Comparison of ENCODE assay signal across 8 mouse cellular contexts in the genomic region with DNA sequence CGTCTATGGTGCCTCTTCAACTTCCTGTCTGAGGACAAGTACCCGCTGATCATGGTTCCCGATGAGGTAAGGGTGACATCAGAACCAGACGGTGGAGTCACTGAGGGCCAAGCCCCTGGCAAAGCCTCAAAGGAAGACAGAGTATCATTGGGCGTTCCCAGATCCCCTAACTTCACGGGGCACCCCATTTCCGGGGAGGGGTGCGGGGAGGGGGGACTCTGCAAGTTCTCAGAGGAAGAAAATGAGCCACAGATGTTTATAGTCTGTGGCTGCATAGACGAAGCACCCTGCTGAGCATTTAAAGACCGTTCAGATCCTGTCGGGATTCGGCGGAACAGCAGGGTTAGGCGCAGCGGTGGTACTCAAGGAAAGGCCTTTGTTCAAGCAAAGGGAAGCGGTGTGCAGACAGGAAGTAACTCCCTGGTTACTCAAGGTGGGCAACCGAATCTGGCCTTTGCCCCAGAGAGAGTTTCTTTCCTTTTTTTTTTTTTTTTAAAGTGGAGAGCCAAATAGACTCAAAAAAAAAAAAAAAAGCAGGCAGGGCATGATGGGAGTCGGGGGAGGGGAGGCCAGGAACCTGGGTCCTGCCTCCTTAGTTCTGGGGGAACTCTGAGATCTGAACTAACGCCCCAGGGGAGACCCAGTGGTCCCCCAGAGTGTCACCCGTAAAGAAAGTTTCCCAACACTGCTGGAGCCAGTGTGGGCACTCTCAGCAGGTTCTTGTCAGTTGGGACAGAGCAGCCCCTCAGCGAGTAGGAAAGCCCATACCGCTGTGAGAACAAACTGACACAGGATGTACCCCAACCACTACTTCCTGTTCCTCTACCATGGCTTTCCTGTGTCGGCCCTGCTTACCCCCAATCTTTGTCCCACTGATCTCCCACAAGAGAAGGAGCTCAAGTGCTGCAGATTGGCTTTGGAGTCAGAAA. TPM values are rescaled to one million over a fixed set of nuclear protein-coding genes. Genes with fewer than 3 reads are reported as not detected.
DNase-seq lines count a peak whose midpoint lies in the region; ATAC-seq and TF ChIP-seq lines count a peak whose summit lies in the region.

No protein-coding gene starts in this region.

- peak overlapping the region; percentile 45 for H3K27ac ChIP-seq in kidney, embryonic 15.5 days
- no peak overlapping the region for H3K27ac ChIP-seq in intestine, postnatal 0 days (ENCODE audit: low read depth, low read length)
- H3K27ac ChIP-seq in midbrain, embryonic 14.5 days (replicated peaks; ENCODE audit: low read depth, low read length), result no peak overlapping the region

- 0 out of 2 replicates have a peak, but pooled peaks cover 3% of the 10 kb centered on the region for H3K27me3 ChIP-seq in kidney, embryonic 15.5 days
- H3K27me3 ChIP-seq in intestine, postnatal 0 days (replicated peaks; ENCODE audit: control insufficient read depth, insufficient read depth, low read length), result 0 out of 2 replicates have a peak, but pooled peaks cover 5% of the 10 kb centered on the region
- no peaks in the 10 kb centered on the region for H3K27me3 ChIP-seq in midbrain, embryonic 14.5 days (ENCODE audit: control insufficient read depth, insufficient read depth, low read length)

- WGBS in kidney, embryonic 15.5 days, result 31% methylated on average over 23 of the region's 23 CpGs
- WGBS in intestine, postnatal 0 days, result 34% methylated on average over 23 of the region's 23 CpGs
- WGBS in midbrain, embryonic 14.5 days, result 28% methylated on average over 23 of the region's 23 CpGs

- H3K9me3 ChIP-seq in kidney, embryonic 15.5 days (replicated peaks), result no peaks in the 10 kb centered on the region
- H3K9me3 ChIP-seq in intestine, postnatal 0 days (ENCODE audit: control insufficient read depth), result no peaks in the 10 kb centered on the region
- H3K9me3 ChIP-seq in midbrain, embryonic 14.5 days (ENCODE audit: control insufficient read depth, low read length), result no peaks in the 10 kb centered on the region

- peaks cover 16% of the 10 kb centered on the region for H3K4me1 ChIP-seq in kidney, embryonic 15.5 days
- H3K4me1 ChIP-seq in intestine, postnatal 0 days (replicated peaks; ENCODE audit: control insufficient read depth, insufficient read depth, low read length), result no peaks in the 10 kb centered on the region
- H3K4me1 ChIP-seq in midbrain, embryonic 14.5 days (ENCODE audit: control insufficient read depth, insufficient read depth, low read length), result no peaks in the 10 kb centered on the region

- H3K4me2 ChIP-seq in kidney, embryonic 15.5 days, result peak overlapping the region; percentile 14
- H3K4me2 ChIP-seq in intestine, postnatal 0 days (replicated peaks; ENCODE audit: low read depth), result peak overlapping the region; percentile 17; the same call in 1 of the 2 replicates
- H3K4me2 ChIP-seq in midbrain, embryonic 14.5 days (ENCODE audit: low read length), result 0 out of 2 replicates have a peak overlapping the region, but pooled peaks have one; percentile 4

- DNase-seq in kidney, adult 9 months, result no peak
- peak; percentile 76 for DNase-seq in c-Kit-positive CD71-negative TER-119-negative erythroid progenitor cells, embryonic 14.5 days (ENCODE audit: low read depth)
- peak; percentile 13 for DNase-seq in midbrain, embryonic 14.5 days
- DNase-seq in thymus, postnatal 25 days, result peak; percentile 86
- DNase-seq in c-Kit-positive CD71-positive TER-119-positive erythroid progenitor cells, embryonic 14.5 days (ENCODE audit: low spot score), result no peak
- DNase-seq in kidney, adult 18-20 months, result no peak

- H3K4me3 ChIP-seq in kidney, embryonic 15.5 days (replicated peaks), result no peak overlapping the region
- H3K4me3 ChIP-seq in intestine, postnatal 0 days (ENCODE audit: low read depth, low read length), result no peak overlapping the region
- H3K4me3 ChIP-seq in midbrain, embryonic 14.5 days (replicated peaks; ENCODE audit: low read depth, low read length), result no peak overlapping the region

- TF ChIP-seq CTCF in intestine, postnatal 0 days (IDR thresholded peaks at IDR 0.05; ENCODE audit: low read depth), result no peak

- H3K36me3 ChIP-seq in kidney, embryonic 15.5 days, result no peaks in the 10 kb centered on the region
- H3K36me3 ChIP-seq in intestine, postnatal 0 days (ENCODE audit: control insufficient read depth, insufficient read depth), result no peaks in the 10 kb centered on the region
- no peaks in the 10 kb centered on the region for H3K36me3 ChIP-seq in midbrain, embryonic 14.5 days (ENCODE audit: control insufficient read depth, insufficient read depth, low read length)

- no peak overlapping the region for H3K9ac ChIP-seq in kidney, embryonic 15.5 days
- H3K9ac ChIP-seq in intestine, postnatal 0 days (ENCODE audit: low read depth, low read length), result no peak overlapping the region
- H3K9ac ChIP-seq in midbrain, embryonic 14.5 days (replicated peaks; ENCODE audit: low read length), result no peak overlapping the region

- no peak for ATAC-seq in kidney, embryonic 15.5 days (replicated peaks; ENCODE audit: low FRiP score)
- ATAC-seq in intestine, postnatal 0 days, result 0 out of 2 replicates have a peak, but pooled peaks have one; percentile 6
- no peak for ATAC-seq in midbrain, embryonic 14.5 days (ENCODE audit: low FRiP score, low TSS enrichment)

RNA-seq across cellular contexts. Expression of a gene that starts 10.4 kb away (rescaled TPM):
- polyA plus RNA-seq in kidney, embryonic 15.5 days (2015; fragmentation: Nextera tagmentation; extraction: Ambion mirVana), result 6.7 and 7.5 TPM in 2 replicates
- 1.7 TPM in 2 replicates for polyA plus RNA-seq in intestine, postnatal 0 days (2015; fragmentation: Nextera tagmentation; extraction: Ambion mirVana)
- polyA plus RNA-seq in midbrain, embryonic 14.5 days (2014; fragmentation: Nextera tagmentation; extraction: Ambion mirVana), result 3.2 and 3.5 TPM in 2 replicates

RNA-seq across cellular contexts. Expression of a gene that starts 14.5 kb away (rescaled TPM):
- polyA plus RNA-seq in kidney, embryonic 15.5 days (2015; fragmentation: Nextera tagmentation; extraction: Ambion mirVana), result 2.3 and 2.7 TPM in 2 replicates
- polyA plus RNA-seq in intestine, postnatal 0 days (2015; fragmentation: Nextera tagmentation; extraction: Ambion mirVana), result 1.7 and 2.1 TPM in 2 replicates
- 1.2 and 1.5 TPM in 2 replicates for polyA plus RNA-seq in midbrain, embryonic 14.5 days (2014; fragmentation: Nextera tagmentation; extraction: Ambion mirVana)

RNA-seq across cellular contexts. Expression of a gene that starts 41.1 kb away (rescaled TPM):
- polyA plus RNA-seq in kidney, embryonic 15.5 days (2015; fragmentation: Nextera tagmentation; extraction: Ambion mirVana), result 36.3 and 40.1 TPM in 2 replicates
- polyA plus RNA-seq in intestine, postnatal 0 days (2015; fragmentation: Nextera tagmentation; extraction: Ambion mirVana), result 10.6 and 11.6 TPM in 2 replicates
- polyA plus RNA-seq in midbrain, embryonic 14.5 days (2014; fragmentation: Nextera tagmentation; extraction: Ambion mirVana), result 41.8 and 51.9 TPM in 2 replicates

Comparison
In these comparisons a context has a peak if more than half of its experiments do, and no peak if none do; other contexts are left out.
1. DNase-seq: peak in c-Kit-positive CD71-negative TER-119-negative erythroid progenitor cells, embryonic 14.5 days (single experiment), midbrain, embryonic 14.5 days (single experiment) and thymus, postnatal 25 days (single experiment); none in kidney, adult 9 months (single experiment), c-Kit-positive CD71-positive TER-119-positive erythroid progenitor cells, embryonic 14.5 days (single experiment) and kidney, adult 18-20 months (single experiment).
2. Peak in every context shown above with its lines, with median percentiles within 50 percentile points of each other: H3K4me2 ChIP-seq.